Mouse (Mus musculus): ENCODE results near the gene 9130213A22Rik.

DNA sequence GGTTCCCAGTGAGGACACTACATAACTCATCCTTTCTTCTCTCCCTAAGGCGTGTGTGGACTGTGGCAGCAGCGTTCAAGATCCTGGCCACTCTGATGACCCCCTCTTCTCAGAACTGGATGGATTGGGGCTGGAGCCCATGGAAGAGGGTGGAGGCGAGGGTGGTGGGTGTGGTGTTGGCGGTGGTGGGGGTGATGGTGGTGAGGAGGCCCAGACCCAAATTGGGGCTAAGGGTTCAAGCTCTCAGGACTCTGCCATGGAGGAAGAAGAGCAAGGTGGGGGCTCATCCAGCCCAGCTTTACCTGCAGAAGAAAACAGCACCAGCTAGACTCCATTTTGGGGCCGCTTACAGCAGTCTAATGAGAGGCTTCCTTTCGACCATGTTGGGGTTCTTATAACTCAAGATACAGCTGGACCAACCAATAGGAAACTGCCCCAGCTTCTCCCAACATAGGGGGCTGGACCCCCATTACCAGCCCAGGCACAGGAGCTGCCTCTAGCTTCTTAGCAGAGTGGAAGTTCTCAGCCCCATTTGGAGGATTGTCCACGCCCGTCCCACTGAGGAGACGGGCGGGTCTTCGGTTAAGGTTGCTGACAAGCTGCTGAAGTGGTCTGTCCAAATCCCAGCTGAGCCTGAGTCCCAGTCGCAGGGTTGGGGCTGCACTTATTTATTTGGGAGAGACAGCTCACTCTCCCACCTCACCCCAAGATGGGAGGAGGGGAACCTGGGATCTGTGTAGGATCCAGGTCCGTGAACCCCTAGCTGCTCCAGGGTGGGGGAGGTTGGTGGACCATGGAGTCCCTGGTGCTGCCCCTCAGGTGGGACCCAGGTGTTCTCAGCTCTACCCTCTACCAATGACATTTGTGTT is 13.1 kb downstream of the 9130213A22Rik start:
- TF ChIP-seq USF1 (IDR thresholded peaks at IDR 0.05; ENCODE audit: low read depth, low read length) (no peak), ZC3H11A (IDR thresholded peaks at IDR 0.05; ENCODE audit: low read depth, low read length) (no peak), EP300 (IDR thresholded peaks at IDR 0.05; ENCODE audit: low read depth in 1 of 2, low read length in 2 of 2) (no peak), POLR2A (IDR thresholded peaks at IDR 0.05; ENCODE audit: control insufficient read depth in 1 of 2, insufficient read depth in 1 of 2, low read depth in 1 of 2, low read length in 2 of 2, poor library complexity in 1 of 2) (no peak), TAL1 (IDR thresholded peaks at IDR 0.05; ENCODE audit: low read length) (no peak), POLR2AphosphoS2 (IDR thresholded peaks at IDR 0.05; ENCODE audit: low read length) (no peak), ELF1 (IDR thresholded peaks at IDR 0.05; ENCODE audit: low read depth, low read length) (no peak), ZNF384 (IDR thresholded peaks at IDR 0.05; ENCODE audit: low read depth, low read length) (no peak)

Measured in MEL (cell line).